Mouse (Mus musculus) cerebellum, postnatal 10 days (tissue): ENCODE data around the gene Ahr.

Source experiments
- DNase-seq, 2 experiments: peaks; one replicate each; pipeline ENCODE4 v3.0.0; 2021; ENCODE audit warnings: mixed read lengths in 2 of 2

The Ahr gene

DNA sequence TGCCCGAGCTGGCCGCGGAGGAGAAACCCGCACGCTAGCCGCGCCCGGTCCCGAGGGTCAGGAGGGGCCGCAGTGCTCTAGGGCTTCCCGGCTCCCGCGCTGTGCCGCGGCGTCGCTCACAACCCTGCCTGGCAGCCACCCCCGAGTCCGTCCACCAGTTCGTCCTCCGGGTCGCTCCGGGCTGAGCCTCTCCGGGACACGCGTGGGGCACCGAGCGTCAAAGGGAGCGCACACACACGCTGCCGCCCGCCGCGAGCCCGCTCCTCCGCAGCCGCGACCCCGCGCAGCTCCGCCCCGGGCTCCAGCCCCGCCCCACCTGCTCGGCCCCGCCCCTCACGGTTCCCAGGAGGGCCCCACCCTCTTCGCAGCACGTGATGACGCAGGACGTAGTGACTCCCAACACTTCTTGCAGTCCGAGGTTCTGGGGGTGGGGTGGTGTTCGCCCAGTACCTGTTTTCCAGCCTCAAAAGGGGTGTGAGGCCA lies at the start of gene Ahr:
Gene Ahr (minus strand): TSS at position 285 of the 483 bp plus-strand sequence.
- peak; percentile 92 to 93 for DNase-seq

GRCm38 (mm10) chr12:35578826-35579225 lies 44.0 kb upstream of the Ahr start:
- DNase-seq: no peak

- no peak for DNase-seq
Measured at GRCm38 (mm10) chr12:35576107-35576506, 41.3 kb upstream of the Ahr start.

DNA sequence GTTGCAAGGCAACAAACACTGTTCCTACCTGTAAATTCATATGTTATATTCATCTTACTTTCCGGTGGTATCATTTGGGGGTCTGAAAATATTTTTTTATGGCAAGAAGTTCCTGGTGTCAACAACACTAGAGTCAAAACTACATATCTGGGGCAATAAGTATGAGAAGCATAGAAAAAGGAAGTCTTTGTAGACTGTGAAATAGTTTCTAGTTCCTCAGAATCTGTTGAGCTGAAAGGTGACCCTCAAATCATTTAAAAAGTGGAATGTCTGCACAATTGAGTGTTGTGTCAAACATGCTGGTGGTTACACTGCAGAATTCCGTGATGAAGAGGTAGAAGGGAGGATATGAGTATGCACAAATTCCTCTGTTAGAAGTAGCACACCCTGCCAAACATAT lies 38.9 kb upstream of the Ahr start:
- DNase-seq: no peak

GRCm38 (mm10) chr12:35562826-35563225 lies 28.0 kb upstream of the Ahr start:
- DNase-seq: no peak

DNA sequence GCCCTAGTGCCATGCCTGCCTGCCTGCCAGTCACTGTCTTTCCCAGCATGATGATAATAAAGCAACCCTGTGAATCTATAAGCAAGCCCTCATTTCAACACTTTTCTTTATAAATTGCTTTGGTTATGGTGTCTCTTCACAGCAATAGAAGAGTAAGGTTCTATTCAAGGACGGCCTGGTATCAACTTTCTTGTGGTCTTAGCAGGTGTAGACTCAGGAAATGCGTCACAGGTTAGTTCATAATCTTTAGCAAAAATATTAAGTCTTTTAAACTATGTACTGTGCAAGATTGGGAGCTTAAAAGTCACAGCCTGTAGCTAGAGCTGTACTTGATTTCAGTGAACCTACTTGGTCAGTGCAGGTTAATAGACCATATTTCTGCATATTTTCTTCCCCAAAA lies 24.0 kb upstream of the Ahr start:
- no peak for DNase-seq

DNA sequence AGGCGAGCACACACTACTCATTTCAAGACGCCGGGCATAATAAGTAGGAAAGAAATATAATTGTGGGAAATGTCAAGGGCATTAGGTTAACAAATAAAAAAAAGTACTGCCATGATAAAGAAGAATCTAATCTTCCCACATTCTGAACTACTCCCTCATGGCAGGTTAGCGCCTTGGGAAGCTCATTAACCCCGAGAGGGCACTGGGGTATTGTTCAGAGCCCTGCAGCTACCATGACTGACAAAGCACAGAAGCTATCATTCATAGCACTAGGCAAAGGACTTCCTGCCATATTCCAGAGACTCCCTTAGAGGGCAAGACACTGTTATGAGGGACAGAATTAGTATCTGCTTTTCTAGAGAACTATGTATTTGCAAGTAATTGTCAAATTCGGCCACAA lies 21.1 kb upstream of the Ahr start:
- no peak for DNase-seq

GRCm38 (mm10) chr12:35554309-35554708 lies 19.5 kb upstream of the Ahr start:
- DNase-seq: no peak

DNA sequence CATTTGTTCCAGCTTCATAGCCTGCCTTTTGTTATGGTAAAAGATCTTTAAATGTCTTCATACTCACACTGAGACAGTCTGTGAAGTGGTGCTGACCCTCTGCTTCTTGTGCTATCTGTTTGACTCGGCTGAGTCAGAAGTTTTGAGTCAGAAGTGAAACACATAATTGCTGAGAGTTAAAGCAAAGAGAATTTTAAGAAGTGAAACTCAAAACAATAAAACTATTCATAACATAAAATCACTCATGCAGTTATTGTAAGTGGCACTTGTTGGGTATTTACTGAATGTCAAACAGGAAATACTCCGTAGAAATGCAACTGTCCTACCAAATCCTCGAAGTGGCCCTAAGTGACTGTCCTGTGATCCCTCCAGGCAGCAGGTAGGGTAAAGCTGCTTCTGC lies 18.3 kb upstream of the Ahr start:
- DNase-seq: no peak

DNA sequence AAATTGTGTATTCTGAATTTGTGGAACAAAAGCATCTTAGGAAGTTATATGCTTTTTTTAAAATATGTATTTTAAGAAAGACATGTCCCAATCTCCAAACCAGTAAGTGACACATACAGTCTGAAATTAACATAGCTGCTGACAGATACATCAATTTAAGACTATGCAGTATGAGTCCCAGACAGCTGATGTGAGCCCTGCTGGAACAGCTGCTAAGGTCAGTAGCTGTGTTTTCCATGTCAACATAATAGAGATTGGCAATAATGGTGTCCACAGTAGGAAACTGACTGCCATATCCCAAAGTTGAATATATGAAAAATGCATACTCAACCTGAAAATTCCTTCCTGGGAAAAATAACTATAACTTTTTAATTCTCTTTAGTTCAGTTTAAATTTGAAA lies 15.5 kb upstream of the Ahr start:
- DNase-seq: no peak

GRCm38 (mm10) chr12:35542836-35543235 lies 8.0 kb upstream of the Ahr start:
- peak; percentile 56 to 68 for DNase-seq

DNA sequence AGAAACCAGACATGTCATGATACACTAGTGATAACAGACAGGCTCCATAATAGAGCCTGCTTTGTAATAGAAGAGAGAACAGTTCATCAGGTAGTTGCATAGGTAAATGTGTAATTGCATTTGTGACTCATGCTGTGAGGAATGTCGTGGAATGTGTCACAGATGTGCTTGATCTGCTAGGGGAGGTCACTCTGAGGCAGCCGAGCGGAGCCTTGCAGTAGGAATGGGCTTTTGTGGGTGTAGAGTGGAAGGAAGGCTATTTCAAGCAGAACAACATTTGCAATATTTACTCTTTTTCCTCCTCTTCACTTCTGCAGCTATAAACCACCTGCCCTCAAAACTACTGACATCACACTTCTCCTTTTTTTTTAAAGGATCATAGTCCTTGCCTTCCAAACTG lies 4.0 kb upstream of the Ahr start:
- DNase-seq: no peak

DNA sequence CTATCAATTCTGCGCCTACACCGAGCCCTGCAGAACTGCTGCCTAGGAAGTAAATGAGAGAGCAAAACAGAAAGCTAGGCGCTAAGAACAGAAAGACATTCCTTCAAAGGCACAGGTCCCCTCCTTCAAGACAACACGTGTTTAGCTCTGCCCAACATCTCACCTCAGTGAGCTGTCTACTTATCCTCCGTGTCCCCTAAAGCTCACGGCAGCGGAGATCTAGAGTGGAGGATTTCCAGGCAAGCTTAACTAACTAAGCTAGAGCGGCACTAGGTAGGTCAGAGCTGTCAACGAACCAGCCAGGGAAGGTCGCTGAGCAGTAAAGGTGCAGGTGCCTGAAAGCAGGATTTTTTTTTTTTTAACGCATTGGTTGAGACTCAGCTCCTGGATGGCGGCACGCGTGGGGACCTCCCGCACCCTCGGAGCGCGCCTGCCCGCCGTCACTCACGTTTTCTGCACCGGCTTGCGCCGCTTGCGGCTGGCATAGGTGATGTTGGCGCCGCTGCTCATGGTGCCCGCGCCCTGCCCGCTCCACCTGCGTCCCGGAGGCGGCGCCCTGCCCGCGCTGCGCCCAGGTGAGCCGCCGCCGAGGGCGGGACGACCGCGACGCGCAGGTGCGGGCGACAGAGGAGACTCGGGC lies 604 bp downstream of the Ahr start:
- peak in 1 of 2 experiments; percentile 56 for DNase-seq

DNA sequence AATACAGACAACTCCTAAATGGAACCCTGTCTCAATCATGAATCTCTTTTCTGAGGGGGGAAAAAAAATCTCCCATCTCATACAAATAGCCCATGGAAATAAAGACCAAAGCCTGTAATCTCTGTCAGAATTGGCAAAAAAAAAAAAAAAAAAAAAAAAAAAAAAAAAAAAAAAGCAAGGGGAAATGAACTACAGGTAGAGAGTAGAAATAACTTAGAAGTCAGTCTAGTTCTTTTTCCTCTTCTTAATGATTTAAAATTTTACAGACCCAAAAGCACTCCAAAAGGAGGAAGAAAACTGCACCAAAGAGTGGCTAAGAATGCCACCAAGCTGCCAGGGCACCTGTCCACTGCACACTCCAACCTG lies 1.1 kb downstream of the Ahr start:
- no peak for DNase-seq

DNA sequence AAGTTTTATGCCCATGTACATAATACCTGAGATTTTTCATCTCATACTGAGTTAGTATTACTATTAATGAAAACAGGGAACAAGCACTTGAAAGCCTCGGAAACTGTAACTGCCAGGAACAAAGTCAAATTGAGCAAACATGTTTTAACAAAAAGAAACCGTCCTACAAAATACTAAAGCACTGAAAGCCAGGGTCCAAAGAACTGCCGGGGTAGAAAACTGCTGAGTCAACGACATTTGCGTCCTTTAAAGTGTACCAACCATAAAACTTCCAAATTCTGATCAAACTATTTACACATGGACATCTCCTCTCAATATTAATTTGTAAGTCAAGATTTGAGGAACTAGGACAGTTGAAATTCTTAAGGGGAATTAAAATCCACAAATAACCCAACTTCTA lies 1.7 kb downstream of the Ahr start:
- no peak for DNase-seq

DNA sequence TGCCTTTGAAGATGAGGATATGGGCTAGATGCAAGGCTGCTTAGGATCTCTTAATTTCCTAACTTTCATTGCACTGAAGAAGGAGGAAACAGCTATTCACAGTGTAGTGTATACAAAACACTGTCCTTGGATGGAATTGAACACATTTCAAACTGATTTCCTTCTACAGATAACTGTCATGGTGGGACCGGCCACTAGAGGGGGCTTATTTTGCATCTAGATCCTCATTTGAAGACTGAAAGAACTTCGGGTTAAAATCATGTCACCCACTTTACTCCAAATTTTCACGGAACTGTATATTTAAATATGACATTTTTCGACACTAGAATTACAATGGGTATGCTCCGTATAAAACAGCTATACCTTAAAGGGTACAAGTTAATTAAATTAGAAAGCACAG lies 2.7 kb downstream of the Ahr start:
- DNase-seq: peak; percentile 82 to 87

DNA sequence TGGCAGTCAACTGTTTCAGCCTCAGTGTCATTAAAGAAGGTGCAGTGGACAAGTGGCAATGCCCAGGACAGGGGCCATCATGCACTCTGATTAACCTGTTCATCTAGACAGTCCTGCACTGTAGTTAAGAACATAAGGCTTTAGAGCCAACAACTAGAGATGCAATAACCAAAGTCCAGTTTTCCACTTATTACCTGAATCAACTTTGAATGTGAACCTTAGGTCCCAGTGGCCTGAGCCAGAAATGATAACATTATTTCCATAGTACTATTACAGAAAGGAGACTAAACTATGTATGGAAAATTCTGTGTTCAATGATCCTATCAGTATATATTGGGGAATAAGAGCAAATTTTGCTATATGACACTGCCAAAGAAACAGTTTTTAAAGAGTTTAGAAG lies 4.3 kb downstream of the Ahr start:
- DNase-seq: no peak

DNA sequence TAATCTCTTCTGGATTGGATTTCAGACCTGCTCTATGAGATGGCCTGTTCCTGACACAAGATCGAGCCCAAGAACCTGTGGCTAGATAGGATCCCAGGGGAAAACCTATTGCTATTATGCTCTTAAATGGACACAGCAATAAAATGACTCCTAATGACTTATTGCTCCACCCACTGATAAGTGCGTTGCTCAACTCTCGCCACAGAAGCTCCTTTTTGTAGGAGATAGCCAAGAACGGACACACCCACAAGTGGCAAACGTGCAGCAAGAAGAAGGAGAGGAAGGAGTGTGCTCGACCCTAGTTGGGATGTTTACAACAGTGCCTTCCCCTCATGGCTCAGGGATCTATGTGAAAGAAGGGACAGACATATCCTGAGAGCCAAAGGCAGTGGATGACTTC lies 7.4 kb downstream of the Ahr start:
- no peak for DNase-seq

DNA sequence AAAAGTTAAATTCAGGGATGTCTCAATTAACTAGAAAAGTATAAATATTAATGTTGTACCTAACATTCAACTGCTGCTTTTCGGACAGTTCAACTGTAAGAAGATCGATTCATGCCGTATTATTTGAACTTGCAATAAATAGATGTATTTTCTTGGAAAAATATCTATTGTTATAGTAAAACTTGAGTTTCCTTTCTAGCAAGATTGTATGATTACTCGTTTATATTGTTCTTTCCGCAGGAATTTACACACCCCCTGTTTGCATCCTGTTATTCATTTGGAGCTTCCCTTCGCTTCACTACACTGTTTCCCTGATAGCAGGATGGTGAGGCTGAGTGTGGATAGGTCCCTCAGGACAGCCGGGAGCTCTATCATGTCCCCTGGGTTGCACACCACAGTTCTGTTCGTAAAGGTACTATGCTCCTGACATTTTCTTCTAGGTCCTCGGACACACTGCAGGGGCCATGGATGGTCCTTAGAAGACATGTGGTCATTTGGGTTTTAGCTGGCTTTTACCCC lies 12.2 kb downstream of the Ahr start:
- DNase-seq: no peak

DNA sequence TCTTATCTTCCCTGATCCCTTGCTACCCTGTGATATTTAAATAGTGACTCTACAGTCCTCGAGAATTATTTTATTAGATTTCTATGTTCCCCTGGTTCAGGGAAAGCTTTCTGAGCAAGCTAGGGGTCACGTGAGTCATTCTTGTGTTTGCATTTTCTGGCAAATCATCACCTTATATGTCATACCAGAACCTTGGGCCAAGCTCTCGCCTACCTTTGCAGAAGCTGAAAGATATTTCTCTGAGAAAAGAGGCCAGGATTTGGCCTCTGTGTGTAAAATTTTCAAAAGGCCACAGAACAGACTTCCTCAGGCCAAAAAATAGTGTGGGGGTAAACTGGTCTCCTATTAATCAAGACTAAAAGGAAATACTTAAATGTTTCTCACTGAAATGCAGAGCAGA lies 19.2 kb downstream of the Ahr start:
- no peak for DNase-seq

- DNase-seq: no peak
Measured at GRCm38 (mm10) chr12:35514671-35515070, 20.2 kb downstream of the Ahr start.

DNA sequence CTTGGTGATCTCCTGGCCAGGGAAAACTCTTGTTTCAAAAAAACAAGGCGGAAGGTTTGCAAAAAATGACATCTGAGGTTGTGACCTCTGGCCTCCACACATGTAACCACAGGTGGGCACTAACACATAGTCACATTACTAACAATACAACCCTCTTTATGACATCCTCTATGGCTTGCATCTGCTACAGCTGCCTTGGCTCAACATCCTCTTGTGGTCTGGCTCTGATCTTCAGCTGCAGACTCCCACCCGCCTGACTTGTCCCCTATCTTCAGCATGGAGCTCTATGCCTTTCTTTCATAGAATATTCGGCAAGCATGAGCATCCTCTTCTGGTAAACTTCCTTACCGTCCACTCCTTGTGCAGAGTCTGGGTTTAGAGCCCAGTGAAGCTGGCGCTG lies 24.1 kb downstream of the Ahr start:
- no peak for DNase-seq

- no peak for DNase-seq
Measured at GRCm38 (mm10) chr12:35506383-35506782, 28.5 kb downstream of the Ahr start.

DNA sequence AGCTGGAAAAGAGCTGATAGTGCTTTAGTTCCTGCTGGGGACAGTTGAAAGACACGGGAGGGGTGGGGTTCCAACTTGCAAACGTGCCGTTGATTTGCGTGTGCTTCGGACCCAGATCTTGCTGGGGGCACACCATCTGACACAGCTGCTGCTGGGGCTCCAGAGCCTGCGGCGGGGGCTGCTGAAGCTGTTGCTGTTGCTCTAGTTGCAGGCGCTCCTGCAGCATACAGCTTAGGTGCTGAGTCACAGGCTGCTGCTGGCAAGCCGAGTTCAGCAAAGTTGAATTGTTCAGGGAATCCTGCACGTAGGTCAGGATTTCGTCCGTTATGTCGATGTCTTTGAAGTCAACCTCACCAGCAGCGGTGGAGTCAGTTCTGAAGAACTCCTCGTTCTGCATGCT lies 30.8 kb downstream of the Ahr start:
- DNase-seq: no peak

- no peak for DNase-seq
Measured at GRCm38 (mm10) chr12:35503586-35503985, 31.3 kb downstream of the Ahr start.
